Mouse (Mus musculus) erythroblast, embryonic 14.5 days (primary cell): ENCODE measurements around the gene Prkd3.

ENCODE experiments used
- GATA1 ChIP-seq: IDR thresholded peaks from 2 replicates; pipeline ENCODE4 v1.6.1; 2012; ENCODE audit warnings: low read length, inconsistent platforms, mixed read lengths
- TAL1 ChIP-seq: IDR thresholded peaks from 3 replicates; pipeline ENCODE4 v1.6.1; 2012; ENCODE audit warnings: low read length, inconsistent platforms, mixed read lengths

DNA sequence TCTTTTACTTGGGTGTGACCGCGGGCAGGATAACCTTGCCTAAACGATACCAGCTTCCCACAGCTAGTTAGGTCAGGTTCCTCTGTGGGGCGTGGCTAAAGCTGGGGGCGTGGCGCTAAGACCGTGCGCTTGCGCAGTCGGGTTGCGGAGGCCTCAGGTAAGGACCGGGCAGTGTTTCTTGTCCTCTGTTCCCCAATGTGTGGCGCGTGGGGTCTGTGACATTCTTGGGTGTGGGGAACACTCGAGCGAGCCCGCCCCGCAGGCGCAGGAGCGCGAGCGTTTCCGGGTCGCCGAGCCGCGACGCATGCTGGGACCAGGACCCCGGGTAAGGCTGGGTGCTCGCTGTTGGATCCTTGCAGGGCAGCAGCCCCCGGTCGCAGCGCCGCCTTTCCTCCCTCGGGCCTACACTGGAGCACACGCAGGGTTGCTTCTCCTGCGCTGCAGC, 104.2 kb downstream of the Prkd3 start, which contains the start of gene Cebpzos:
- TF ChIP-seq GATA1 (no peak), TAL1 (no peak)
